Mouse (Mus musculus): ENCODE measurements at regions not wholly inside any gene's neighbourhood (a gene's known extent, or its start where the extent isn't known, plus 50 kb on each side); places are given as distances from the start of the nearest gene placed in this dataset.
A peak's percentile ranks its signal among the peaks of the same experiment; 100 is the strongest.

- H3K36me3 ChIP-seq (ENCODE audit: control insufficient read depth, insufficient read depth, low read length) = no peaks in the 10 kb centered on the region
- H3K4me1 ChIP-seq (ENCODE audit: control insufficient read depth, insufficient read depth, low read length) = no peaks in the 10 kb centered on the region
- DNase-seq = no peak
- H3K9ac ChIP-seq (ENCODE audit: low read depth, low read length) = no peak overlapping the region
- WGBS = 90% methylated on average over 3 of the region's 3 CpGs
- intact Hi-C loops (cut with DNase I) = no loop called here
- H3K4me3 ChIP-seq = no peak overlapping the region
- H3K79me2 ChIP-seq (replicated peaks; ENCODE audit: control insufficient read depth, insufficient read depth, low read length) = no peaks in the 10 kb centered on the region
- no peak overlapping the region for H3K27ac ChIP-seq
- no peaks in the 10 kb centered on the region; the same call in 1 of the 2 replicates for H3K27me3 ChIP-seq (ENCODE audit: control insufficient read depth, insufficient read depth, low read length)
- TF ChIP-seq CTCF (IDR thresholded peaks at IDR 0.05) = no peak
- no peak for TF ChIP-seq POLR2A (IDR thresholded peaks at IDR 0.05; ENCODE audit: insufficient read depth, low read depth, low read length)
- no peak for TF ChIP-seq EP300 (IDR thresholded peaks at IDR 0.05; ENCODE audit: insufficient read depth, low read depth, low read length)
Observed at GRCm38 (mm10) chr5:129332014-129332413, 169.0 kb upstream of the Sfswap start.

DNA sequence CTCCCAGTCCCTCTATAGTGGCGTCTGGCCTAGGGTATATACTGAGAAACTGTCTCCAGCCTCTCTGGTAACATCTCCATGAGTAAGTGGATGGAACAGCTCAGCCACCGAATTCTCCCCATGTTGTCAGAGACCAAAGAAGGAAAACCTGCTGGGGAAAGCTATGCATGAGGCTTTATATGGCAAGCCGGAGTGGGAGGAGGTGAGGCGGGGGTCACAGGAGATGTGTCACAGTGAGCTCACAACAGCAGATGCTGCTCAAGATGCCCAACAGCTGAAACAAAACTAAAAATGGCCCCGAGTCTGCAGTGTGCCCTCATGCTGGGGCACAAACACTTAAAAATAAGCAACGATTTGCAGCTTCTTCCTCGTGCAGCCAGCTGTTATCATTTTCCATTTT lies 162.5 kb upstream of the Sfswap start:
- Histone ChIP-seq H3K27me3 (ENCODE audit: control insufficient read depth, insufficient read depth, low read length) (no peaks in the 10 kb centered on the region), H3K9ac (ENCODE audit: low read depth, low read length) (no peak overlapping the region), H3K79me2 (replicated peaks; ENCODE audit: control insufficient read depth, insufficient read depth, low read length) (no peaks in the 10 kb centered on the region), H3K27ac (no peak overlapping the region), H3K4me3 (no peak overlapping the region), H3K4me1 (ENCODE audit: control insufficient read depth, insufficient read depth, low read length) (no peaks in the 10 kb centered on the region), H3K36me3 (ENCODE audit: control insufficient read depth, insufficient read depth, low read length) (no peaks in the 10 kb centered on the region)
- 55% methylated on average over 7 of the region's 7 CpGs for WGBS
- intact Hi-C loops (cut with DNase I) = no loop called here
- no peak for DNase-seq
- TF ChIP-seq POLR2A (IDR thresholded peaks at IDR 0.05; ENCODE audit: insufficient read depth, low read depth, low read length) (no peak), EP300 (IDR thresholded peaks at IDR 0.05; ENCODE audit: insufficient read depth, low read depth, low read length) (no peak), CTCF (IDR thresholded peaks at IDR 0.05) (no peak)

- Histone ChIP-seq H3K4me3 (no peak overlapping the region), H3K27ac (no peak overlapping the region), H3K79me2 (replicated peaks; ENCODE audit: control insufficient read depth, insufficient read depth, low read length) (no peaks in the 10 kb centered on the region), H3K36me3 (ENCODE audit: control insufficient read depth, insufficient read depth, low read length) (no peaks in the 10 kb centered on the region), H3K9ac (ENCODE audit: low read depth, low read length) (no peak overlapping the region), H3K4me1 (ENCODE audit: control insufficient read depth, insufficient read depth, low read length) (no peaks in the 10 kb centered on the region), H3K27me3 (ENCODE audit: control insufficient read depth, insufficient read depth, low read length) (no peaks in the 10 kb centered on the region)
- DNase-seq = no peak
- intact Hi-C loops (cut with DNase I) = no loop called here
- WGBS = 80% methylated on average over 12 of the region's 12 CpGs
- TF ChIP-seq CTCF (IDR thresholded peaks at IDR 0.05) (no peak), POLR2A (IDR thresholded peaks at IDR 0.05; ENCODE audit: insufficient read depth, low read depth, low read length) (no peak), EP300 (IDR thresholded peaks at IDR 0.05; ENCODE audit: insufficient read depth, low read depth, low read length) (no peak)
Observed at GRCm38 (mm10) chr5:129344038-129344437, 157.0 kb upstream of the Sfswap start.

DNA sequence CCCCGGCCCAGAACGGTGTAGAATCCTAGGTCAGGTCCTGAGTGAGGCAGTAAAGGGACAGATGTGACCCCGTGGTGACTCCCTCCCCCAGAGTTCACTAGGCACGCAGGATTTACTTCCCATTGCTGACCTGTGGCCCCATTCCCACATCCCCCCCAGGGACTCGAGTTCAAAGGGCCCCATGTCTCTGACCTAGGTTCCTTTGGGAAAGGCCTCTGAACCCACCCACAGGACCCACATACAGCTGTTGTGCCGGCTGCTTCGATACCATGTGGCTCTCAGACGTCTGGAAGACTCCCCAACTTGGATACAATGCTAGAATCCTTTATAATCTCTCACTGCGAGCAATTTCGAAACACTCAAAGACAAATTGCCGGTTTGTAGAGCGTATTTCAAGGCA lies 151.0 kb upstream of the Sfswap start:
- Histone ChIP-seq H3K79me2 (replicated peaks; ENCODE audit: control insufficient read depth, insufficient read depth, low read length) (no peaks in the 10 kb centered on the region), H3K27me3 (ENCODE audit: control insufficient read depth, insufficient read depth, low read length) (no peaks in the 10 kb centered on the region), H3K9ac (ENCODE audit: low read depth, low read length) (no peak overlapping the region), H3K4me3 (no peak overlapping the region), H3K36me3 (ENCODE audit: control insufficient read depth, insufficient read depth, low read length) (no peaks in the 10 kb centered on the region), H3K4me1 (ENCODE audit: control insufficient read depth, insufficient read depth, low read length) (no peaks in the 10 kb centered on the region), H3K27ac (no peak overlapping the region)
- no peak for DNase-seq
- 63% methylated on average over 12 of the region's 12 CpGs for WGBS
- intact Hi-C loops (cut with DNase I) = no loop called here
- no peak for TF ChIP-seq CTCF (IDR thresholded peaks at IDR 0.05)
- TF ChIP-seq EP300 (IDR thresholded peaks at IDR 0.05; ENCODE audit: insufficient read depth, low read depth, low read length) = no peak
- no peak for TF ChIP-seq POLR2A (IDR thresholded peaks at IDR 0.05; ENCODE audit: insufficient read depth, low read depth, low read length)

GRCm38 (mm10) chr5:129353549-129353948 lies 147.5 kb upstream of the Sfswap start:
- Histone ChIP-seq H3K4me3 (no peak overlapping the region), H3K9ac (ENCODE audit: low read depth, low read length) (no peak overlapping the region), H3K79me2 (replicated peaks; ENCODE audit: control insufficient read depth, insufficient read depth, low read length) (no peaks in the 10 kb centered on the region), H3K27ac (no peak overlapping the region), H3K27me3 (ENCODE audit: control insufficient read depth, insufficient read depth, low read length) (no peaks in the 10 kb centered on the region), H3K36me3 (ENCODE audit: control insufficient read depth, insufficient read depth, low read length) (no peaks in the 10 kb centered on the region), H3K4me1 (ENCODE audit: control insufficient read depth, insufficient read depth, low read length) (no peaks in the 10 kb centered on the region)
- TF ChIP-seq POLR2A (IDR thresholded peaks at IDR 0.05; ENCODE audit: insufficient read depth, low read depth, low read length) (no peak), EP300 (IDR thresholded peaks at IDR 0.05; ENCODE audit: insufficient read depth, low read depth, low read length) (no peak), CTCF (IDR thresholded peaks at IDR 0.05) (no peak)
- no peak for DNase-seq
- 23% methylated on average over 9 of the region's 9 CpGs for WGBS
- intact Hi-C loops (cut with DNase I) = no loop called here

- Histone ChIP-seq H3K36me3 (ENCODE audit: control insufficient read depth, insufficient read depth, low read length) (no peaks in the 10 kb centered on the region), H3K27ac (no peak overlapping the region), H3K4me1 (ENCODE audit: control insufficient read depth, insufficient read depth, low read length) (no peaks in the 10 kb centered on the region), H3K4me3 (no peak overlapping the region), H3K9ac (ENCODE audit: low read depth, low read length) (no peak overlapping the region), H3K27me3 (ENCODE audit: control insufficient read depth, insufficient read depth, low read length) (no peaks in the 10 kb centered on the region), H3K79me2 (replicated peaks; ENCODE audit: control insufficient read depth, insufficient read depth, low read length) (no peaks in the 10 kb centered on the region)
- DNase-seq = no peak
- 74% methylated on average over 5 of the region's 5 CpGs for WGBS
- TF ChIP-seq CTCF (IDR thresholded peaks at IDR 0.05) (peak; percentile 66), EP300 (IDR thresholded peaks at IDR 0.05; ENCODE audit: insufficient read depth, low read depth, low read length) (no peak)
- intact Hi-C loops (cut with DNase I) = loop anchor here (5.0 kb wide), 2 partner anchors 98 to 178 kb away; no protein-coding TSS in a partner anchor
Observed at GRCm38 (mm10) chr5:129354877-129355276, 146.1 kb upstream of the Sfswap start.
